Mouse (Mus musculus): ENCODE data around the gene Kmt2d.

GRCm38 (mm10) chr15:98893036-98893435 is 22.0 kb upstream of the Kmt2d start:
- TF ChIP-seq CTCF (IDR thresholded peaks at IDR 0.05; ENCODE audit: insufficient read depth, low read depth, low read length) (no peak), POLR2A (IDR thresholded peaks at IDR 0.05; ENCODE audit: insufficient read depth, low read depth, low read length) (no peak)
